Mouse (Mus musculus) telencephalon, adult 2 months (tissue): ENCODE measurements at regions not wholly inside any gene's neighbourhood (a gene's known extent, or its start where the extent isn't known, plus 50 kb on each side); places are given as distances from the start of the nearest gene placed in this dataset.
A peak's percentile ranks its signal among the peaks of the same experiment; 100 is the strongest.

Source experiments
- DNase-seq: peaks from one replicate; pipeline ENCODE4 v3.0.0-alpha.2; 2011; ENCODE audit warnings: low read depth, low spot score

DNA sequence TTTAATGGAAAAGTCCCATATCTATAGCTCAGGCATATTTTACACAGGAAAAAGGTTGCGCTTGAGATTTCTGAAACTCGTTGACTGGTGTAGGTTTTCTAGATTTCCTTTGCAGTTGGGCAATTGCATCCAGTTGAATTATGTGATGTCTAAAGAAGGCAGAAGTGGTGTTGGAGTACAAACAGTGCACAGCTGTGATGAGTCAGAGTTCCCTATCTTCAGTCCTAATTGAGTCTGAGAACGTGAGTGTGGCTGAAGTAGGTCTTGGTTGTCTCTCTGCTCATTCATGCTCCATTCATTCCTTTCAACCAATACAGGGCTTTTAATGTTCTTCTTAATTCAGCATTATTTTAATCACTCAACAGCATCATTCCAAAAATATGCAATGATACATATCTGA is 142.9 kb upstream of the Dpyd start:
- no peak for DNase-seq

DNA sequence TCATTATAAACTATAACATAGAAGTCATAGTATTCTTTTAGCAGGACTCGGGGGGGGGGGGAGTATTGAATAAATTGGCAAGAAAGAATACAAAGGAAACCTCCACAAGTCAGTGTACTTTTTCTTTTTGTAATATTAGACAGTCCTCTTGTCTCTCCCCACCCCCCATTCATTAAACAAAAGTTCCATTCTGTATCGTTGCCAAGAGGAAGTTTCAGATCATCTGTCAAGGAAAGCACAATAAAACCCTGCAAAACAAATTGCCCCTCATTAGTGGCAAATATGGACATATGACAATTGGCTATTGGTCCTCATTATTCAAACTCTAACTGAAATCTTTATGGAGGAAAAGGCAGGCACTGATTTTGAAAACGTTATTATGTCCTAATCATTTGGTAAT is 140.2 kb upstream of the Dpyd start:
- no peak for DNase-seq

DNA sequence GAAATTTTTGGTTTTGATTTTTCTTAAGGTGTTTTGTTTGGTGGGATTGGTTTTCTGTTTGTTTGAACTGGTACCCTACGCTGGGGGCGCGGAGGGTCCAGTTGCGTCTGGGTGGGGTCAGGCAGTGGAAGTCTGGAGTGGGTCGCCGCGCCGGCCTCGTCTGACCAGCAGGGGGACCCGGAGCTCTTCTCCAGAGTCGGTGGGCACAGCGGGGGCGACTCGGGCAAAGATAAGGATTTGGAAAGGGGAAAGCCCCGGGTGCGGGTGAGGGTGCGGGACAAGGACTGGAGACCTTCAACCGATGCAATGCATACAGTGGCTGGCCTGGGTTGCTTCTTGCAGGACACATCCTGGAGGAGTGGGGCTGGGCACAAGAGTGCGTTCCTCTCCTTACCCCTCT is 136.2 kb upstream of the Dpyd start:
- DNase-seq = no peak

DNA sequence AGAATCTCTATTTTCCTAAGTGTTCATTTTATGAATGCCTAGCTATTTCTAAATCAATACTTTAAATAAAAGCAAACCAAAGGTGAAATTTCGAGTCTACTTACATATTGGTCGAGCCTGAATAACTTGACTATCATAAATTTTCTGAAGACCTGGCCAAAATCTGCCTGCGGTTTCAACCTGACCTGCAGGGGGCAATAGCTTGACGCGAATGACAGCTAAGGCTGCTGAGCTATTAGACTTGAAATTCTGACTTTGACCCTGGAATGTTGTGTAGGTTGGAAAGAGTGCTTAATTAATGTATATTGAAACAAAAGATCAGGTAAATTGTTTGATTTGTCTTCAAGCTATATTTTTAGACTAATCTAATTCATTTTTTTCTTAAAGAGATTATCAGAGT is 133.4 kb upstream of the Dpyd start:
- DNase-seq = no peak

DNA sequence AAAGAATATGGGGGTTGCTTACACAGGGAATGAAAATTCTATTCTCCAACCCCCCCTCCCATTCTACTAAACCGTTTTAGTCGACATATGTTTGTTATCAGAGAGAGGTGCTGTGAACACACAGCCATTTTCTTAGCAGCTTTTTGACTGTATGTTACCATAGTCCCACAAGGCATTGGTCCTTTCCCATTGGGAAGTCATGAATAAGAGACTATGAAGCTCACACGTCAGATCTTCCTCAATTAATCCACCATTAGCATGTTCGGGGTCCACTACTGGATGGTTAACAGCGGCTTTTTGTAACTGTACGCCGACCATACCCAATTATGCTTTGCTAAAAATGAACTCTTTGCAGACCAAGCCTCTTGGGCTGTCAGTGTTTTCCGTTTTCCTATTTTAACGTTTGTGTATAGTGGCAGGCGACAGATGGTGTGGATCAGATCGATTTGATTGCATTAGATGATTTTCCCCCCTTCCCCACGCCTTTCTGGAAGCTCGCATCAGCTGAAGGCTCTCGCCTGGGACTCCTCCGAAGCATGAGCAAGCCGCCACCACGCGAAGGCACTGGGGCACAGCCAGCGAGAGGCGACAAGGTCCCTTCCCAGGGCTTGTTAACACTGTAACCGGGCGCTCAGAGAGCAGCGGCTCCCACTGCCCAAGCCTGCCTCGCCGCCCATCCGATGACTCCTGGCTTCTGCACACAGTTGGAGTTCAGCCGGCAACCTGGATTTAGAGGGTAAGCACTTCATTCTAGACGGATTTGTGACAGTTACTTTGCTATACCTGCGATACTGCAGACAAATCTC is 131.9 kb upstream of the Dpyd start:
- no peak for DNase-seq

DNA sequence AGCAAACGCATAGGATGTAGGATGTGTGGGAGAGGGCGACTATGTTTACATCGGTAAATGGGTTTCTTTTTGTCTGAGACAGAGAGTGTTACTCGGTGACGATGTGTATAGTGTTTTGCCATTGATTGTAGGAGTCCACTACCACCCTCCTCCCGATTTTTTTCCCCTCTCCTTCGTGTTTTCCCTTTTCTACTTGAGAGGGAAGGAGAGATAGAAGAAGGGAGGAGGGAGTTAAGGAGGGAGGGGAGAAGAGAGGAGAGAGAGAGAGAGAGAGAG is 131.4 kb upstream of the Dpyd start:
- no peak for DNase-seq

DNA sequence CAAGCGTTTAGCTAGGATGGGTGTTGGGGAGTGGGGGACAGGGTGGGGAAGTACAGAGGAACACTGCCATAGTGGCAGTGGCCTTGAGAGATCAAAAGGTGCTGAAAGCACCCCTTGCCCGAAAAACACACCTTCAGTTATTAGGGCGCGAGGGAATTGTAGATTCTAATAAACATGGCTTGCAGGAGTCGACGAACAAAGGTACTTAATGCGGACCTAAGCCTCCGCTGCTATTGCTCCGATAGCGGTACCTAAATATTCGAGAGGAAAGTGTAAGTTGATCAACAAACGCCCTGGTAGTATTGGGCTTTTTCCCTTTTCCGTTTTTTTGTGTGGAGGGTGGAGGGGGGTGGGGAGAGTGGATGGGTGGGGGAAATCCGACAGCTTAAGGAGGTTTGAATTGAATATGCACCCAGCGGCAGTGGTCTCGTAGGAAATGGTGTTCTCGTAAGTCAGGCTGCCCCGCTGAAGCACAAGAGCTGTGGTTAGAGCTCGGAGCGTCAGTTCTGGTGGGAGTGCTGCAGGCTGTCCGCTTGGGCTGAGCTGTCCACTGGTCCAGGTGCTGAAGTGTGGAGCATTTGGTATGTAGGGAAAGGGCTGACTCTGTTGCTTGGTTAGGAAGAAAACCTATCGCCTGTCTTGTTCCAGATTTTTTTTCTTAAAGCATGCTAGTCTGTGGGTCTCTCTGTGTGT is 130.8 kb upstream of the Dpyd start:
- no peak for DNase-seq

DNA sequence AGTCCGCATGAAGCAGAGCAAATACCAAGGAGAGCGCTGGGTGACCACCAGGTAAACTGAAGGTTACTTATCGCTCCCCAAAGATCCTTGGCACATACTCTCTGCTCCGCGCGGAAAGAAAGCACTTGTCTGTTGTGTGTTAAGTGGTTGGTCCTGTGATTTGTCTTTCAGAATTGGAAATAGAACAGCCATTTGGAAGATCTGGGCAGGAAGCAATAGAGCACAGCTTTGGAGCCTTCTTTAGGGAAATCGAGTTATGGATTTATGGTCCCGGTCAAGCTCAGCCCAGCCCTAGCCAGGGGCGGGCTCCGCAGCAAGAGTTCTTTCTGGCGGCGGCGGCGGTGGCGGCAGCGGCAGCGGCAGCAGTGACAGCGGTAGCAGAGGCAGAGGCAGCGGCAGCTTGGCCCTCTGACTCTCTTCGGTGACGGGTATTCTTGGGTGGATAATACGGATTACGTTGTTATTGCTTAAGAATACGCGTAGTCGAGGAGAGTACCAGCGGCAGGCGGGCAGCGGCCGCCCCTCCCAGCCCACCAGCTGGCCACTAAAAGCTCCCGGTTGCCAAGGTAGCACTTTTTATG is 128.4 kb upstream of the Dpyd start:
- no peak for DNase-seq

DNA sequence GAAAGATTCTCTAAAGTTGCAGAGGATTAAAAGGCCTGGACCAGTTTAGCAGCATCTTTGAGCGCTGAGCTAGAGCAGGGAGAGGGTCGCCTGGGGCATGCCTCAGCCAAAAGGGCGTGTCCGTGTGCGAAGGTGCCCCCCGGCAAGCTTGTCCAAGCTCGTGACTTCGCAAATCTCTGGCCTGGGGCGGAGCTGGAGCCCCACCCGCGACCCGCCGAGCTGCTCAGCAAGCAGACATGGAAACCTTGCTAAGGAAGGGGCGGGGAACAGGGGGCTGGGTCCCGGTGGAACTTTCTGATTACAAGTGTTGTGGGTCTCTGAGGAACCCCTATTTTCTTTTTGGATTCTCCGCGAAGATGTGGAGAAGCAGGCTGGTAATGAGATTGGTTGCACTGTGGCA is 127.6 kb upstream of the Dpyd start:
- DNase-seq = no peak

DNA sequence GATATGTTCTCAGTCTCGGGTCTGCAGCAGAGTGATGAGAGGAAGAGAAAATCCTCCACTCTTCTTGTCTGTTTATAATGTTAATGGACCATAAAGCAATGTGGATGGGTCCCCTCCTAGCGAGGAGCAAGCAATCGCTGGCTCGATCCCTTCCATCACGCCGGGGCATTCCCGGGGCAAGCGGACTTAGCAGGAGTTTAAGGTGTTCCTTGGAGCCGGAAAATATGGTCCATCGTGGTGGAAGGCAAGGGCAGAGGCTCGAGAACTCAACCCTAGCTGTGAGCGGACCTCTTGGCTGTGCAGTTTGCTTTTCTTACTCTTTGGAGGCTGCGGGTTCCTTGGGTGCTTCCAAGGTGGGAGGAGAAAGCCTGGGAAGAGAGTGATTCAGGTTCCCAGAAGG is 127.1 kb upstream of the Dpyd start:
- DNase-seq = no peak

DNA sequence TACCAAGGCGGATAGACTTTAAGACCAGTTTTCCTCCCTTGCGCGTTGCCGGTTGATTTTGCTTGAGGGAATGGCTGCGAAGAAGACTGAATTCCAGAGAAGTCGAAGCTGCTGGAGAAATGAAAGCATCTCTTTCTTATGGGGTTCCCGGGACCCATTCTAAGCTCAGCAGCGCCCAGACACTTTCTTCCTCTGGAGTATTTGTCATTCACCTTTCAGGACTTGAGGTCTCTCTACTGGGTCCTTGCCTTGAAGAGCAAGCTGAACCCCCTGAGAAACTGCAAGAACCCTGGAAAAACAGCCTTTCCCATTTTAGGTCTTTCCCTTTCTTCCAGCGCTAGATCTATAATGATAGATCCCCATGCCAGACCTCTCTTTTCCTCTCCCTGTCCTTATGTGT is 126.7 kb upstream of the Dpyd start:
- no peak for DNase-seq

DNA sequence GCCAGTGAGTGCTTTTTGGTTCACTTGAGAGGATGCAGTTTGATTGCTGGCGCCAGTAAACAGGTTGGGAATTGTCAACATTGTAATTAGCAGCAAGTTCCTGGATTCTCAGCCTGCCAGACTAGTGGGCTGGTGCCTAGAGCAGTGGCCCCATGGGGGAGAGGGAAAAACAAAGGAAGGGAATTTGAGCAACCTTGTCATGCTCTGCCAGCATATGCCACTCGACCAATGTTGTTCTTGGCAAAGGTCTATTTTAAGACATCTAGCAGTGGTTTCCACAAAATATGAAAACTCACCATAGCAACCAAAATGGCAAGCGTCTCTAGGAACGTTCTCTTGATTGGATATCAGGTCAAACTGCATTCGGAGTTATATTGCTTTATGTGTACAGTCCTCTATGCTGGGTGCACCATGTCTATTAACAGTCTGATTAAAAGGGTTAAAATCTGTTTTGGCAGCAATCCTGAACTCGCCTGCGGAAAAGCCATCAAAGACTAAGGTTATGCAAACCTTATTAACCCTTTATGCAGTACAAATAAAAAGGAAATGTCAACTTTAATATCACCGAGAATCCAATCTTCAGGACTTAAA is 118.1 kb upstream of the Dpyd start:
- no peak for DNase-seq

DNA sequence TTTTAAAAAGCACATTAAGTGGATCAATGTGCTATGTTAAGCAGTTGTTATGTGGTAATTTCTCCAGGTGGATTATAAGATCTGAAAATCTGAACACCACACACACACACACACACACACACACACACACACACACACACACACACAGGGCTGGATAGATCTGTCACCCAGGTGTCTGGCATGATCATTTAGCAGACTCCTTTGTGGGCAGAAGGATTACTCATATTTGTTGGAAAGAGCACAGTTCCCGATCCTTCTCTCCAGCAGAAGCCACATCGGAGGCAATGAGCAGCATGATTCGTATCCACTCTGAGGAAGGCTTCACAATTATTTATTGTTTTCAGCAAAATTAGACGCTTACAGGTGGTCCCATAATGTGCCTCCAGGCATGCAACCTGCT is 116.6 kb upstream of the Dpyd start:
- DNase-seq = no peak

DNA sequence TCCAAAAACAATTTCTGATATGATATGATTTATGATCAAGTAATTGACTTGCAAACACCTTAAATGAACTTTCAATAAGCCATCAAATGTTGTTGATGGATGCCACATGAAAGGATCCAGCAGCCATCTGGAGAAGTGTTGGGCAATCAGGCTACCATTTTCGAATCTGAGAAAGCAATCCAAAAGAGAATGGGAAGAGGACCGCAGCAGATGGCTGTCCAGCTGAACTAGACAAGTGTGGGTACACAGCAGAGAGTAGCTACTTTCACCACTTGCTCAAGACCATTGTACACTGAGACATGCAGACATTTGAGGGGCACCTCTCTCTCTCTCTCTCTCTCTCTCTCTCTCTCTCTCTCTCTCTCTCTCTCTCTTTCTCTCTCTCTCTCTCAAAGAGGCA is 102.3 kb upstream of the Dpyd start:
- DNase-seq = peak; percentile 53

DNA sequence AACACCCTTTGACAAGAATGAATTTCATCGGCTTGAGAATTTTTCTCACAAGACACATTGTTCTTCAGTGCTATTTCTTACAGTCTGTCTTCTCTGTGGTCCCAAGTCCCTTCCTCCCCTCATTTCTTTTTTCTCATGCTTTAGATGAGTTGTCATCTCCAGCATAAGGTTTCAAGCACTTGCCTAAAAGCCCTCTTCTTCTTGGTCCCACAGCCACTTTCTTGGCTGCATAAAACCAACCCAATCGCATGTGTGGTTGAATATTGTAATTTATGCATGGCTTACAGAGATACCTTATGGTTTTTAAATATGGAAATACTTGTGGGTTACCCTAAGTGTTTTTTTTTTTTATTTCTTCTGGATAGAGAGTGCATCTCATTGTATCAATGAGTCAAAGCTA is 96.3 kb upstream of the Dpyd start:
- no peak for DNase-seq

DNA sequence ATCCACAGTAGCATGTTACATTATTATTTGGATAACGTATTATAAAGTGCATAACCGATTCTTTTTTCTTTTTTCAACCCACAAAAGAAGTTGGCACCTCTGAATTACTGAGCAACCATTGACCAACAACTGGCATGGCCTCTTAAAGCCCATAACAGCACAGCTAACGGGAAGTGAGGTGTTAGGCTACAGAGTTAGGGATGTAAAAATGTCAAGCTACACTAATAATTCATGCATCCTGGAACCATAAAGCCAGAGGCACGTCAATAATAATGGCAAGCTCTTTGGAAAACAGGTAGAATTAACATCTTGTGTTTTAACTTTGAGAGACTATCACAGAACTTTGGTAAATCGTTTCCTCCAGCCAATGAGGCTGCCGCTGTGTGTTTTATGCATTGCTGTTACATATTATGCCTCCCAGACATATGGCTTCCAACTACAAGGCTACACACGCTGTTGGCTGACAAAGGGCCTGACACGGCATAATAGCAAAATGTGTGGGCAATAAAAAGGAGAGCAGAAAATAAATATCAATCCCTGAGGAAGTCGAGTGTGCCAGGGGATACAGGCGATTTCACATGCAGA is 89.6 kb upstream of the Dpyd start:
- no peak for DNase-seq

DNA sequence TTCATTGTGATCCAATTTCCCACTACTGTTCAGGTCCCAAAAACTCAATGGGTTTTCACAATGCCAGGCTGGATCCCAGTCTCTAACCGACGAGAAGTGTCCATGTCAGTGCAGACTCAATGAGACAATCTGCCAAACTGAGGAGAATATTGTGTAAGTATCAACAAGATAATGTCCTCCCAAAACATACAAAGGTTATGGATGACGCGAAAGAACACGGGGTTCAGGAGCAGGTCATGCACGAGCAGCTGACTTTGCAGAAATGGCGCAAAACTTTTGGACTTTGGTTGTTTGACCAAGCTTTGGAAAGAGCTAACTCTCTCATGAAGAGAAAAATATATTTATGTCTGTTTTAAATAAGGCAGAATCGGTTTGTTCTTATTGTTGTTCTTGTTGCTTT is 83.9 kb upstream of the Dpyd start:
- no peak for DNase-seq

DNA sequence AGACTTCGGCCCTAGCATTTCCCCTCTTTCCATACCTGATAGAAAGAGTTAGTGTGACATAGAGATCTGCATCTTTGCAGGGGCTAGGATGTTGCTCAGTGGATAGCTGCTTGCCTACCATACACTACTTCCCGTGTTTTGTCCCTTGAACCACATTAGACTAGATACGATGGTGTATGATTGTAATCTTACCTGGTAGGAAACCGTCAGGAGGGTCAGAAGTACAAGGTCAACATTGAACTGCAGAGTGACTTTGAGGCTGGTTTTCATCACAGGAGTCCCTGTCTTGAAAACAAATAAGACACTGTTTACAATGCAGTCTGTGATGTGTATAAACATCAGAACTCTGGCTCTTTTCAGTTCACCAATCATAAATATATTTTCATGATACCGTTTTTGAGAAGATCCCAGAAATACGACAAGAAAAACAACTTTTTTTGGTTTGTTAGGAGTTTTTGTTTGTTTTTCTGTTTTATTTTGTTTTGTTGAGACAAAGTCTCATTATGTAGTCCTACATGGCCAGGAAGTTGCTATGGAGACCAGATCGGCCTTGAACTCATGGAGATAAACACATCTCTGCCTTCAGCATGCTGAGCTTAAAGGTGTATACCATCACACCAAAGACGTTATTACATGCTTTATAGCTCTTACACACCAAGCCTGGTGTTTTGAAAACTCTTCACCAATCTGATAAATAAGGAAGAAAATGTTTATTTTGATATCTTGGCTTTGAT is 81.2 kb upstream of the Dpyd start:
- no peak for DNase-seq

DNA sequence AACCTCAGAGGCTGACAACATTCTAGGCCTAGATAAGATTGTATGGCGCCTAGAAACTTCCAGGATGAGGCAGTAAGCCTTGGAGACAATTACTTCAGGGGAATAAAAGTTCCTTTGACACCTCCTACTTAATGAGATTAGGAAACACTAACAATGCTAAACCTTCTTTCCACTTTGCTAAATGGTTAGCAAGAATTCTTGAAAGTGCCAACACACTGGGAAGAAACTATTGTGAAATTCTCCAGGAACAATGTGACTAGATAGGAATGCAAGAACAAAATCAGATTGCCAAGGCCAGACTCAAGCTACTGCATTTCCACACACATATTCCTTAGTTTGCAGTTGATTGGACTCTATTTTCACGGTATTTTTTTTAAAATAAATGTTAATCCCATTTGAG is 76.0 kb upstream of the Dpyd start:
- DNase-seq = no peak

DNA sequence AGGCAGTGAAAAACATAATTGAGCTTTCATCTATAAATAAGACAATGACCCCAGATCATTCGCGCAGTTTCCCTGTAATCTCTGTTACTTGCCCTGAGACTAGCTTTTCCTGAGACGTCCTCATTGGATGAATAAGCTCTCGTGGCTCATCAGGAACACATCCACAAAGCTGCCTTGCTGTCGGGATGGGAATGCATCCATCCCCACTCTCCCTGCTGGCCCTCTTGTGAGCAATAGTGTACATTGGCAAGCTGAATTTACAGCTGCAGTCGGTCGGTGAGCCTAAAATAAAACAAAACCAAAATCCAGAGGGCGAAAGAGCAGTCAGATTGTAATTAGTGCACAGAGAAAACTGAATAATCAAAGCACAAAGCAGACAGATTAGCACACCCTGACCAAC is 74.5 kb upstream of the Dpyd start:
- no peak for DNase-seq

DNA sequence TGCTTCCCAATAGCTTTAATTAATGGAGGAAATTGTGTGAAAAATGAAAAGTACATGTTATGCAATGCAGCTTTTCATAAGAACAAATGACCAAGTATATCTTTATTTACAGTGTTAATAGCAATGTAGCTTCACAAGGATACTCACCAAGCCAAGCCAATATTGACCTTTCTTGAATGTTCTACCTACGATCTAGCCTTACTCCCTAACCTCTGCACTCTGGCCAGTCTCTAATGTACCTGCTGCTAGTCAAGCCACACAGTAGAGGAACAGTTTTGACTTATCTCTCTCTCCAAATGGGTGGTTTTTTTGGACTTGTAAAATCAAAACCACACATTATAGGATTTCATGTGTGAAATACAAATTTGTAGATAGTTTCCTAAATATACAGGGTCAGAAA is 70.8 kb upstream of the Dpyd start:
- DNase-seq = no peak

DNA sequence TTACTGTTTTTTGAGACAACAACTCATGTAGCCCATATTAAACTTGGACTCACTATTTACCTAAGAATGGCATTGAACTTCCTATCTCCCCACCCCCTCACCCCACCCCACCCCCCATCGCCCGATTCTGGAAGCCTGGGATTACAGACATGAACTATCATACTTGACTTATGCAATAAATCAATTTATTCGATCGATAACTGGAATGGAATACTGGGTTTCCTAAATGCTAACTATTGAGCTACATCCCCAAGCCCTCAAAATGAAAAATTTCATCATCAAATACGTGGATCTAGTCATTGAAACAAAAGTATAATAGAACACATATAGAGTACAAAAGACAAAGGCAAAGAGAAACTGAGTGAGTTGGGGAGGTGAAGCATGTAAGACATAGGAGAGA is 70.1 kb upstream of the Dpyd start:
- DNase-seq = no peak
